Mouse (Mus musculus) forebrain, embryonic 16.5 days (tissue): ENCODE results near the gene Zbtb22. TPM values are rescaled to one million over a fixed set of nuclear protein-coding genes. Genes with fewer than 3 reads are reported as not detected.
"Not testable (repeated sequence)": the region's sequence is repeated elsewhere in the genome, so short reads cannot be mapped to it uniquely, and the experiment has no call there.

ENCODE experiments used
- ATAC-seq: fragments of 200-750 bp; cut with Nextera tagmentation; 2 replicates; pipeline ENCODE4 v1.8.0; 2017; ENCODE audit warnings: mild to moderate bottlenecking, moderate library complexity
- H3K27ac ChIP-seq: fragments of 300-500 bp; sonication (generic); 2 replicates; pipeline ENCODE4 v1.5.1; 2014; ENCODE audit warnings: low read length, control low read depth
- H3K27me3 ChIP-seq: fragments of 300-500 bp; sonication (generic); replicated peaks from 2 replicates; pipeline ENCODE4 v1.6.1; 2014; ENCODE audit warnings: low read length; ENCODE audit not compliant: control insufficient read depth, insufficient read depth
- H3K36me3 ChIP-seq: fragments of 300-500 bp; sonication (generic); 2 replicates; pipeline ENCODE4 v1.6.1; 2014; ENCODE audit not compliant: control insufficient read depth, insufficient read depth
- H3K4me1 ChIP-seq: fragments of 300-500 bp; sonication (generic); replicated peaks from 2 replicates; pipeline ENCODE4 v1.6.1; 2014; ENCODE audit warnings: low read length; ENCODE audit not compliant: control insufficient read depth, insufficient read depth
- H3K4me2 ChIP-seq: fragments of 300-500 bp; sonication (generic); 2 replicates; pipeline ENCODE4 v1.6.1; 2014; ENCODE audit warnings: mild to moderate bottlenecking, low read length, control low read depth
- H3K4me3 ChIP-seq: fragments of 300-500 bp; sonication (generic); replicated peaks from 2 replicates; pipeline ENCODE4 v1.5.1; 2014; ENCODE audit warnings: mild to moderate bottlenecking, low read length, control low read depth
- H3K9ac ChIP-seq: fragments of 300-500 bp; sonication (generic); replicated peaks from 2 replicates; pipeline ENCODE4 v1.6.1; 2014; ENCODE audit warnings: low read depth, low read length, control low read depth
- H3K9me3 ChIP-seq: fragments of 300-500 bp; sonication (generic); 2 replicates; pipeline ENCODE4 v1.6.1; 2016; ENCODE audit warnings: low read length; ENCODE audit not compliant: control insufficient read depth
- WGBS: fragments of 180-500 bp; shearing (Covaris S2); extraction: QIAGEN DNeasy Blood & Tissue Kit; methylation state at CpG from one replicate; pipeline ENCODE4 v1.1.7; 2014; 5-methylcytosine and 5-hydroxymethylcytosine counted together
- polyA plus RNA-seq: library from polyadenylated mRNA; unstranded; fragments of >200 nt; fragmentation: Nextera tagmentation; extraction: Ambion mirVana; gene quantifications from 2 replicates; pipeline ENCODE4 v1.2.1, GENCODE M21; 2015

Zbtb22 gene
- polyA plus RNA-seq, 1 experiment from 2014 or later = 17.1 TPM

DNA sequence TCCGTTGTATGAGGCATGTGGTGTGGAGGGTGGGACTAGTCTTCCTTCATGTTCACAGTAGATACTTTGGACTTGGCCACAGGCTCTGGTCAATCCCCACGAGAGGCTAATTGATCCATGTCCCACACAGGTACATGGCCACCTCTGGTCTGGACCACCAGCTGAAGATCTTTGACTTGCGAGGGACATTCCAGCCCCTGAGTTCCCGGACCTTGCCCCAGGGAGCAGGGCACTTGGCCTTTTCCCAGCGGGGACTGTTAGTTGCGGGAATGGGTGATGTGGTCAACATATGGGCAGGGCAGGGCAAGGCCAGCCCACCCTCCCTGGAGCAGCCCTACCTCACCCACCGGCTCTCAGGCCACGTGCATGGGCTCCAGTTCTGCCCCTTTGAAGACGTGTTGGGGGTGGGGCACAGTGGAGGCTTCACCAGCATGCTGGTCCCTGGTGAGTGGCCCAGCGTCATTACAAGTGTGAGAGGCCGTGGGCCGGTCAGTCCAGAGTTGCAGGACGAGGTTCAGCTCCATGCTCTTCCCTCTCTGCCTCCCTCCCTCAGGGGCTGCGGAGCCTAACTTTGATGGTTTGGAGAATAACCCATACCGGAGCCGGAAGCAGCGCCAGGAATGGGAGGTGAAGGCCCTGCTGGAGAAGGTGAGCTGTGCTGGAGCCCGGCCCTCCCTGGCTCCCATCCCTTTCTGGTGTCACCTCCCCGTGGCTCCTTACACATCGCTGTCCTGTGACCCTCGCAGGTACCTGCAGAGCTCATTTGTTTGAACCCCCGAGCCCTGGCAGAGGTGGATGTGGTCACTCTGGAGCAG lies 32.6 kb downstream of the Zbtb22 start:
- peaks cover 24% of the 10 kb centered on the region for H3K36me3 ChIP-seq
- 88% methylated on average over 22 of the region's 22 CpGs for WGBS

DNA sequence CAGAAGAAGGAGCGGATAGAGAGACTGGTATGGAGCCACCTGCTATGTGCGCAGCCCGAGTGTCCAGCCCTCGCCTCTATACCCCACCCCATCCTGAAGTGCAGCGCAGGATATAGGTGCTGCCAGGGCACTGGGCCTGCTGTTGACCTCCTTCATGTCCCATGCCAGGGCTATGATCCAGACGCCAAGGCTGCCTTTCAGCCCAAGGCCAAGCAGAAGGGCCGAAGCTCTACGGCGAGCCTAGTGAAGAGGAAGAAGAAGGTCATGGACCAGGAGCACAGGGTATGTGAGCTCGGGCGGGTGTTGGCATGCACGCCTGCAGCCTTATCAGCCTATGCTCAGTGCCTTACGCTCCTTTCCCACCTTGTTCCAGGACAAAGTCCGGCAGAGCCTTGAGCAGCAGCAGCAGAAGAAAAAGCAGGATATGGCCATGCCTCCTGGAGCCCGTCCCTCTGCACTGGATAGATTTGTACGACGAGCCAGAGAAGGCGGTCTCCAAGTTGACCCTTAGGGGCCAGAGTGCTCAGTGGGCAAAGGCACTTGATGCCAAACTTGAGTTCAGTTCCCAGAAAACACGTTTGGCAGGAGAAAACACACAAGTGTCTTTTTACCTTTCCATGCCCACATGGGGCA lies 33.3 kb downstream of the Zbtb22 start:
- ATAC-seq = no peak
- H3K9me3 ChIP-seq = no peaks in the 10 kb centered on the region
- no peak overlapping the region for H3K27ac ChIP-seq
- H3K4me1 ChIP-seq = peaks cover 36% of the 10 kb centered on the region
- peaks cover 21% of the 10 kb centered on the region for H3K36me3 ChIP-seq
- H3K4me3 ChIP-seq = no peak overlapping the region
- no peak overlapping the region for H3K9ac ChIP-seq
- WGBS = 92% methylated on average over 19 of the region's 19 CpGs
- H3K4me2 ChIP-seq = no peak overlapping the region
- no peaks in the 10 kb centered on the region for H3K27me3 ChIP-seq

More for the DNA sequence above, 32.6 kb downstream of the Zbtb22 start:
- peaks cover 29% of the 10 kb centered on the region for H3K4me1 ChIP-seq
- no peak overlapping the region for H3K4me2 ChIP-seq
- no peak overlapping the region for H3K9ac ChIP-seq
- no peak for ATAC-seq
- H3K27ac ChIP-seq = no peak overlapping the region
- no peaks in the 10 kb centered on the region for H3K9me3 ChIP-seq
- H3K4me3 ChIP-seq = no peak overlapping the region
- no peaks in the 10 kb centered on the region for H3K27me3 ChIP-seq

DNA sequence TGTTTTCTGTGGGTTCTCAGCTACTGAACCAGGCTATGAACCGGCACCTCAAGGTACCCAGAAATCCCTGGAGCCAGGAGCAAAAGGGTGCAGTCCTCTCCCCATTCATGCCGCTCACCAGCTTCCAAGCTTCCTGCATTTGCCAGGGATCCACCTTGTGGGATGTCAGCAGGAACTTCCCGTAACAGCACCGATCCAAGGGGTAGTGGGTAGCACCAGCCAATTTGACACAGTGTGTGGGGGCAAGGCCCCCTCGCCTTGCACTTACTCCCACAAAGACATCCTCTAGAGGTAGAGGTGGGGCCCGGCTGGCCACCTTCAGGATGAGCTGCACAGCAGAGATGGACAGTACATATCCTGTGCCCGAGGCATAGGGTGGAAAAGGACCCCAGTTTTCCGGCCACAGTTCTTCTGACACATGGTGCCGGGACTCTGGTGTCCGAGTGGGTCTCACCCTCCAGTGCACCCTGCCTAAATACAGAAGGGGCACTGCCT lies 34.5 kb downstream of the Zbtb22 start:
- H3K9me3 ChIP-seq = no peaks in the 10 kb centered on the region
- peak overlapping the region; percentile 57 for H3K4me3 ChIP-seq
- H3K4me2 ChIP-seq = peak overlapping the region; percentile 91
- H3K4me1 ChIP-seq = peaks cover 45% of the 10 kb centered on the region
- peaks cover 16% of the 10 kb centered on the region for H3K36me3 ChIP-seq
- peak overlapping the region; percentile 81 for H3K9ac ChIP-seq
- no peaks in the 10 kb centered on the region for H3K27me3 ChIP-seq
- no peak for ATAC-seq
- H3K27ac ChIP-seq = no peak overlapping the region; the same call in 1 of the 2 replicates
- WGBS = 81% methylated on average over 10 of the region's 10 CpGs

DNA sequence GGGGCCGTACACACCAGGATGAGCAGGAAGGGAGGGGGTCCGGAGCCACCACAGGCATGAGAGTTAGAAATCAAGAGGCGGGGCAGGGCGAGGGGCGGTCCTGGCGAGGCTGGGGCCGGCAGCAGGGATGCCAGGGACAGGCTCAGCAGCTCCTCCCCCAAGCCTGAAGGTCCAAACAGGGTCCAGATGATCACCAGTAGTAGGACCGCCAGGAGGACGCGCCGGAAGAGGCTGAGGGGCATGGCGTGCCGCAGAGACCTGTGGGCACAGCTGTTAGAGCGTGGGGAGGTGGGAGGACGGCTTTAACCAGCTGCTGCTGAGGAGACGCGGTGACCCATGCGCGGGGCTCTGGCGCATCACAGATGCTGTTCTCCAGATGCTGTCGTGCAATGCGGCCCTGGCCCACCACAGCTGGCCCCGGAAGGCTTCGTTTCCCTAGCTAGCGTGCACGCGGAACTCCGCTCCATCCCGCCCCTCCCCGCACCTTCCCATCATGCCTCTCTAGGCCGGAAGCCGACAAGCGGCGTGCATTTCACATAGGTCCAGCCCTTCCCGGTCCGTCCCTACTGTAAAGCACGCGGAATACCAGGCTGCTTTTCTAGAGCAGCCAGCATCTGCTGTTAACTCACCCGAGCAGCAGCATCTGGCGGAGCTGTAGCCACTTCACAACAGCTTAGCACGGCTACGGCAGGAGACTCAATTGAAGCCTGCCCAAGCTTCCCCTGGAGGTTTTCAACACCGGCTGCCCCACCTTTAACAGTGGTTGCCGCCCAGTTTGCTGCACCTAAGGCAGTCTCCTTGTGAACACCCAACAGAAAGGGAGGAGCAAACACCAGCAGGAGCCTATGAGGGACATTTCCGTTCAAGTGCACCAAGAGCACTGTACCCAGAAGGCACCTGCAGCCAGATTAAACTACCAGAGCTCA lies 35.6 kb downstream of the Zbtb22 start, which contains the start of gene B3galt4:
Gene B3galt4 (minus strand): TSS at position 468 of the 926 bp plus-strand sequence.
- Histone ChIP-seq H3K27ac (peak within 1 kb of the TSS; percentile 73), H3K9me3 (no peaks in the 10 kb centered on the region), H3K4me3 (peak within 1 kb of the TSS; percentile 57), H3K9ac (peak within 1 kb of the TSS; percentile 81), H3K4me2 (peak within 1 kb of the TSS; percentile 91), H3K36me3 (peaks cover 14% of the 10 kb centered on the region), H3K27me3 (no peaks in the 10 kb centered on the region), H3K4me1 (peaks cover 45% of the 10 kb centered on the region)
- WGBS = 1% methylated on average over 45 of the region's 45 CpGs
- ATAC-seq = peak; percentile 71

DNA sequence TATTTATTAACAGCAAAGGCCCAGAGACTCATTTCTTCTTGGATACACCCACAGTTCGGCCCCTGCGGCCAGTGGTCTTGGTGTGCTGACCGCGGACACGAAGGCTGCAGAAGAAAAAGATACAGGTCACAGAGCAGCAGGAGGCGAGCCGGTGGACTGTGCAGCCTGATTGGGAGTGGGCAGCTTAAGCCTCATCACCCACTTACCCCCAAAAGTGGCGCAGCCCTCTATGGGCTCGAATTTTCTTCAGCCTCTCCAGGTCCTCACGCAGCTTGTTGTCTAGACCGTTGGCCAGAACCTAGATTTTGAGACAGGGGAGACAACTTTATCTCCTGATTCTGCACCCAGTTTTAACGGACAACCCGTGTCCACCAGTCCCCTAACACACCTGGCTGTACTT lies 36.3 kb downstream of the Zbtb22 start:
- not testable (repeated sequence) for ATAC-seq, H3K9ac ChIP-seq, H3K4me2 ChIP-seq, H3K27me3 ChIP-seq, H3K9me3 ChIP-seq, H3K4me3 ChIP-seq, H3K27ac ChIP-seq
- H3K36me3 ChIP-seq = peaks cover 12% of the 10 kb centered on the region
- peaks cover 51% of the 10 kb centered on the region for H3K4me1 ChIP-seq
- WGBS = 77% methylated on average over 13 of the region's 13 CpGs

DNA sequence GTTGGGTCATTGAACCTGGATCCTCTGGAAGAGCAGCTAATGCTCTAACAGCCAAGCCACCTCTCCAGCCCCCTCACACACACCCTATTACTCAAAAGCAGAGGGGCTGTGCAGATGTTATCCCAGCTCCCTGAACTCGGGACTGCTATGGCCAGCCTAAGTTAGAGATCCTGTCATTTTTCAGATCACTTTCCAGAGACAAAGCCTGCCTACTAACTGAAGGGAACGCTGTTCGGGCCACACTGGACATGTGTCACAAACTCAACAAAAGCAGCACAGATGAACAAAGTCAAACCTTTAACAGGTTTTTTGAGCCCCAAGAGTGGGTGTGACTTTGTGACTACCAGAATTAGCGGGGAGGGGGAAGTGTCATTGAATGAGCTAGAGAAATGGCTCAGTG lies 37.2 kb downstream of the Zbtb22 start:
- no peak for ATAC-seq
- Histone ChIP-seq H3K27me3 (no peaks in the 10 kb centered on the region), H3K4me2 (no peak overlapping the region), H3K27ac (no peak overlapping the region), H3K9ac (no peak overlapping the region), H3K4me1 (peaks cover 51% of the 10 kb centered on the region), H3K36me3 (peaks cover 12% of the 10 kb centered on the region), H3K9me3 (no peaks in the 10 kb centered on the region), H3K4me3 (no peak overlapping the region)
- WGBS = 79% methylated on average over 4 of the region's 4 CpGs

DNA sequence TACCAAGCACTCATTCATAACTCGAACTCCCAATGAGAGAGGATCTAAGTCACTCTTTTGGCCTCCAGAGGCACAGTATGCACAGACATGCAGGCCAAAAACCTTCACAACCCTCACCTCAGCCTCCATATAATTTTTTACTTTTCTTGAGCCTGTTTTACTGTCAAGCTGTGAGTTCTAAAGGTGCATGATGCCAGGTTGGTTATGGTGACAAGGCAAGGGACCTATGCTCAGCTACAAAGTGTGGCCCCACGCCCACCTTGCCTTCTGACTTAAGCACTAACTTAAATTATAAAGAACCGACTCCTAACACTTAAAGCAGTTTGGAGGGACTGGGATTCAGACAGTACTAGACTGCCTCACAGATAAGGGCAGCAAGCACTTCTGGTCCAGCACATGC lies 37.6 kb downstream of the Zbtb22 start:
- no peaks in the 10 kb centered on the region for H3K27me3 ChIP-seq
- no peak overlapping the region for H3K4me3 ChIP-seq
- 79% methylated on average over 3 of the region's 3 CpGs for WGBS
- no peaks in the 10 kb centered on the region for H3K9me3 ChIP-seq
- no peak overlapping the region for H3K4me2 ChIP-seq
- H3K4me1 ChIP-seq = peaks cover 51% of the 10 kb centered on the region
- ATAC-seq = no peak
- H3K36me3 ChIP-seq = peaks cover 12% of the 10 kb centered on the region
- H3K9ac ChIP-seq = no peak overlapping the region
- no peak overlapping the region for H3K27ac ChIP-seq

DNA sequence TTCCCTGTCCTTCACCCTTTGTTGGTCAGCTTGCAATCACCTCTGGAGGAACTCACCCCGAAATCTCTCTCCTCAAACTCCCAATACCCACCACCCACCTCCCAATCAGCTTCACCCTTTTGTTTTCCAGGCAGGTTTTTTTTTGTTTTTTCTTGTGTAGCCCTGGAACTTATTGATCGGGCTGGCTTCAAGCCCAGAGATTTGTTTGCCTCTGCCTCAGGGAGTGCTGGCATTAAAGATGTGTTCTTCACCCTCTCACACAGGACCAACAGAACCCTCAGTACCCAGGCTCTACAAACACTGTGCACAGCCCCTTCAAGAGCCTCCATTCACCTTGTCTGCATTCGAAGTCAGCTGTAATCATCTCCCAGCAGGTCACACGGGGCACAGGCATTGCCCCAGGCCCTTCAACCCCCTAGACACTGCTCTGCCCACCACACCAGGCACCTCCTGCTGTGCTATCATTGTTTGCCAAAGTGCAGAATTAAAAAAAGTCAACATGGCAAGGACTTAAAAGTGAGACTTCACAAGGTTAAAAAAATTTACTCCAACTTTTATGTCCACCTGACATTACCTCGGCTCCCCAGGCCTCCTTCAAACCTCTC lies 38.4 kb downstream of the Zbtb22 start:
- Histone ChIP-seq H3K4me2 (peak overlapping the region; percentile 82), H3K4me3 (peak overlapping the region; percentile 85), H3K27ac (no peak overlapping the region), H3K4me1 (peaks cover 51% of the 10 kb centered on the region), H3K36me3 (peaks cover 9% of the 10 kb centered on the region), H3K9ac (no peak overlapping the region; the same call in 1 of the 2 replicates), H3K27me3 (no peaks in the 10 kb centered on the region), H3K9me3 (no peaks in the 10 kb centered on the region)
- no peak for ATAC-seq
- WGBS = 29% methylated on average over 5 of the region's 5 CpGs
